Mouse (Mus musculus) embryonic fibroblast, embryonic 13.5 days (primary cell): ENCODE results near the gene Ccnb2. TPM values are rescaled to one million over a fixed set of nuclear protein-coding genes. Genes with fewer than 3 reads are reported as not detected.

Experiments
- H3K27ac ChIP-seq: 2 replicates; pipeline ENCODE4 v1.5.1; 2012; ENCODE audit warnings: low read length, control low read depth, inconsistent platforms; ENCODE audit not compliant: insufficient read depth
- H3K4me1 ChIP-seq: 2 replicates; pipeline ENCODE4 v1.6.1; 2011; ENCODE audit warnings: low read length; ENCODE audit not compliant: control insufficient read depth, insufficient read depth
- H3K4me3 ChIP-seq: 2 replicates; pipeline ENCODE4 v1.5.1; 2011; ENCODE audit warnings: mild to moderate bottlenecking, control low read depth, low read length; ENCODE audit not compliant: insufficient read depth
- CTCF ChIP-seq: IDR thresholded peaks from 2 replicates; pipeline ENCODE4 v1.5.1; 2011; ENCODE audit warnings: mild to moderate bottlenecking, control low read depth, low read length, moderate library complexity, borderline replicate concordance; ENCODE audit not compliant: insufficient read depth
- POLR2A ChIP-seq: IDR thresholded peaks from 2 replicates; pipeline ENCODE4 v1.6.1; 2011; ENCODE audit warnings: low read depth, mild to moderate bottlenecking, control low read depth, low read length, moderate library complexity
- polyA plus RNA-seq: library from polyadenylated mRNA; stranded (reverse); fragments of >200 nt; gene quantifications from 2 replicates; pipeline ENCODE4 v1.2.4, GENCODE M21; 2011; ENCODE audit warnings: low read depth; ENCODE audit not compliant: missing spikeins, insufficient read length

Gene Ccnb2
- polyA plus RNA-seq, 1 experiment, result 57.8 TPM

GRCm38 (mm10) chr9:70408791-70409190 is 12.6 kb downstream of the Ccnb2 start:
- Histone ChIP-seq H3K4me1 (no peaks in the 10 kb centered on the region), H3K4me3 (no peak overlapping the region), H3K27ac (no peak overlapping the region)
- no peak for TF ChIP-seq POLR2A
- no peak for TF ChIP-seq CTCF

DNA sequence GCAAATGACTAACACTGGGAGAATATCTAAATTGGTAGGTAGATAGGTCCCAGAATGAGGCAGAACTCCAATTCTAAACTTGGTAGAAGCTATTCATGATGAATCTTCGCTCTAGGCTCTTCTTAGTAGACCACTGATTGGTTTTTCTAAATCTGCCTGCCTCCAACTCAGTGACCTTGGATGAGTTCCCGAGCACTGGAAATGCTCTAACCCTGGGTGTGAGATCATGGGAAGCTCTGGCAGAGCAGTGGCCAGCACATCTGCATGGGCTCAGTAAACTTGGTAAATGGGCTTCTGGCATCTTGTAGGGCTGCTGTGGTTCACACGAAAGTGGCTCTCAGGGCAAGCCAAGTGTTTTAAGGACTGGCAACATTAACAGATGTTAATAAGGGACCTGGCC is 14.8 kb downstream of the Ccnb2 start:
- TF ChIP-seq CTCF, result no peak
- TF ChIP-seq POLR2A, result no peak
- Histone ChIP-seq H3K4me3 (no peak overlapping the region), H3K27ac (no peak overlapping the region), H3K4me1 (no peaks in the 10 kb centered on the region)

- Histone ChIP-seq H3K4me3 (no peak overlapping the region), H3K27ac (no peak overlapping the region), H3K4me1 (no peaks in the 10 kb centered on the region)
- TF ChIP-seq POLR2A (no peak), CTCF (no peak)
Observed at GRCm38 (mm10) chr9:70401937-70402539, 19.3 kb downstream of the Ccnb2 start.

- Histone ChIP-seq H3K27ac (no peak overlapping the region), H3K4me1 (no peaks in the 10 kb centered on the region), H3K4me3 (no peak overlapping the region)
- TF ChIP-seq CTCF (no peak), POLR2A (no peak)
Observed at GRCm38 (mm10) chr9:70396083-70396482, 25.3 kb downstream of the Ccnb2 start.

GRCm38 (mm10) chr9:70395617-70396016 is 25.7 kb downstream of the Ccnb2 start:
- no peak for TF ChIP-seq CTCF
- TF ChIP-seq POLR2A, result no peak
- Histone ChIP-seq H3K4me3 (no peak overlapping the region), H3K4me1 (no peaks in the 10 kb centered on the region), H3K27ac (no peak overlapping the region)

DNA sequence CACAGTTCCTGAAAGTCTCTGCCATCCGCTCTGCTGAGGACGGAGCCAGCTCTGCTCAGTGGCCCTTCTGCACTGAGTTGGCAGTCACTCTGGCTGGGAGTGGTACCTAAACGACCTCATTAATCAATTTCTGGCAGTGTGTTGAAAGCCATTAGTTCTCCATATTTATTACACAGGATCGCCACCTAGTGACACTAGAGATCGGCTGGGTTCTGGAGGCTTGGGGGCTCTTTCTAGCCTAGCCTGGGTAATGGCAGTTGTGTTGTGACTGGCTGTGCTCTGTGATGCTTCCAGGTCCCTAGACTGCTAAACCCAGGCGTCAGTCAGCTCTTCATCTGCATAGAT is 28.8 kb downstream of the Ccnb2 start:
- TF ChIP-seq POLR2A (no peak), CTCF (no peak)
- Histone ChIP-seq H3K4me1 (no peaks in the 10 kb centered on the region; the same call in 1 of the 2 replicates), H3K4me3 (no peak overlapping the region), H3K27ac (no peak overlapping the region)

GRCm38 (mm10) chr9:70391660-70392562 is 29.4 kb downstream of the Ccnb2 start:
- Histone ChIP-seq H3K27ac (no peak overlapping the region), H3K4me1 (no peaks in the 10 kb centered on the region; the same call in 1 of the 2 replicates), H3K4me3 (no peak overlapping the region)
- TF ChIP-seq CTCF (no peak), POLR2A (no peak)

GRCm38 (mm10) chr9:70391042-70391441 is 30.3 kb downstream of the Ccnb2 start:
- H3K4me1 ChIP-seq, result no peaks in the 10 kb centered on the region; the same call in 1 of the 2 replicates
- H3K4me3 ChIP-seq, result no peak overlapping the region
- no peak for TF ChIP-seq CTCF
- TF ChIP-seq POLR2A, result no peak

GRCm38 (mm10) chr9:70389548-70389947 is 31.8 kb downstream of the Ccnb2 start:
- Histone ChIP-seq H3K4me1 (no peaks in the 10 kb centered on the region; the same call in 1 of the 2 replicates), H3K27ac (peak overlapping the region; percentile 11; the same call in 1 of the 2 replicates), H3K4me3 (no peak overlapping the region)
- TF ChIP-seq POLR2A, result no peak
- TF ChIP-seq CTCF, result no peak

More at GRCm38 (mm10) chr9:70391042-70391441, 30.3 kb downstream of the Ccnb2 start:
- no peak overlapping the region for H3K27ac ChIP-seq

DNA sequence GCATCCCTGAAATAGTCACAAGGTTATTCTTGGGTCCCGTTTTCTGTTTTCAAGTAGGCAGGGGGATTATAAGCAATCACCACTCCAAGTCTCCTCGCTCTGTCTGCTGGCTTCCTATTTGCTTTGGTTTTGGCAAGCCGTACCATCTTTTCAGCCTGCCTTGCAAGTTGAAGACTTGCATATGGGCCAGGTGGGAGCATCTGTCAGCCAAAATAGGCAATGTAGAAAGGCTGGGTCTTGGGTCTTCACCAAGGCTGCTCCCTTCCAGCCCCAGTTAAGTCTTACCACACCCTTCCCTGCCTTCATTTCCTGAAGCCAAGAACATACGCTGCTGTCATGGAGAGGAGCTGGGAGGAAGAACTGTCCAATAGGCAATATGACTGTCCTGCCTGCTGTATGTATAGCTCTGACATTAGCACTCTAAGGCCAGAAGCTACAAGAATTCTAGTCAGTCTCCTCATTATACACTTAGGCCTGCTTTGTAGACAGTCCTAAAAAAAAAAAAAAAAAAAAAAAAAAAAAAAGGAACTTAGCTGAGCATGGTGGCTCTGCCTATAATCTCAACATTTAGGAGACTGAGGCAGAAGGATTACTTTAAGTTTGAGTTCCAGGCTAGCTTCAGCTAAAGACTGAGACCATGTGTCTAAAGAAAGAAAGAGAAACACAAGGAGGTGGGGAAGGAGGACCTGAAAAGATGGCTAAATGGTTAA is 33.8 kb downstream of the Ccnb2 start:
- no peaks in the 10 kb centered on the region; the same call in 1 of the 2 replicates for H3K4me1 ChIP-seq
- no peak overlapping the region for H3K4me3 ChIP-seq
- H3K27ac ChIP-seq, result no peak overlapping the region
- no peak for TF ChIP-seq CTCF
- TF ChIP-seq POLR2A, result no peak
